Mouse (Mus musculus) embryo, embryonic 9.5 days (tissue): ENCODE measurements around the gene Srd5a2.
"Not testable (repeated sequence)": the region's sequence is repeated elsewhere in the genome, so short reads cannot be mapped to it uniquely, and the experiment has no call there.

Source experiments
- DNase-seq: peaks from one replicate; pipeline ENCODE4 v3.0.0-alpha.2; 2017; ENCODE audit errors: extremely low spot score

Srd5a2 gene

GRCm38 (mm10) chr17:74047210-74048082, at the start of gene Srd5a2:
Srd5a2 (minus strand) TSS chr17:74047916.
- DNase-seq: peak; percentile 30

- DNase-seq: no peak
Measured at GRCm38 (mm10) chr17:74088886-74089678, 41.4 kb upstream of the Srd5a2 start.

- DNase-seq: no peak
Measured at GRCm38 (mm10) chr17:74088016-74088415, 40.3 kb upstream of the Srd5a2 start.

GRCm38 (mm10) chr17:74083370-74083769, 35.7 kb upstream of the Srd5a2 start:
- no peak for DNase-seq

- DNase-seq: no peak
Measured at GRCm38 (mm10) chr17:74080076-74080615, 32.4 kb upstream of the Srd5a2 start.

- DNase-seq: no peak
Measured at GRCm38 (mm10) chr17:74078776-74079495, 31.2 kb upstream of the Srd5a2 start.

- DNase-seq: not testable (repeated sequence)
Measured at GRCm38 (mm10) chr17:74073067-74073466, 25.4 kb upstream of the Srd5a2 start.

GRCm38 (mm10) chr17:74062763-74063162, 15.0 kb upstream of the Srd5a2 start:
- not testable (repeated sequence) for DNase-seq

GRCm38 (mm10) chr17:74048229-74048816, 607 bp upstream of the Srd5a2 start:
- DNase-seq: peak; percentile 9

- no peak for DNase-seq
Measured at GRCm38 (mm10) chr17:74043754-74044153, 4.0 kb downstream of the Srd5a2 start.

GRCm38 (mm10) chr17:74020526-74021203, 27.1 kb downstream of the Srd5a2 start:
- DNase-seq: peak; percentile 85

- DNase-seq: no peak
Measured at GRCm38 (mm10) chr17:74018281-74018680, 29.4 kb downstream of the Srd5a2 start.

- no peak for DNase-seq
Measured at GRCm38 (mm10) chr17:74017649-74018048, 30.1 kb downstream of the Srd5a2 start.

GRCm38 (mm10) chr17:74015128-74015527, 32.6 kb downstream of the Srd5a2 start:
- DNase-seq: no peak

- no peak for DNase-seq
Measured at GRCm38 (mm10) chr17:74008680-74009079, 39.0 kb downstream of the Srd5a2 start.

- DNase-seq: no peak
Measured at GRCm38 (mm10) chr17:74007001-74007400, 40.7 kb downstream of the Srd5a2 start.

- DNase-seq: no peak
Measured at GRCm38 (mm10) chr17:74002396-74002795, 45.3 kb downstream of the Srd5a2 start.

- no peak for DNase-seq
Measured at GRCm38 (mm10) chr17:73995907-73996645, 51.6 kb downstream of the Srd5a2 start.

- no peak for DNase-seq
Measured at GRCm38 (mm10) chr17:73991264-73991663, 56.5 kb downstream of the Srd5a2 start.

GRCm38 (mm10) chr17:73986571-73986970, 61.1 kb downstream of the Srd5a2 start:
- no peak for DNase-seq
